Comparison of ENCODE assay signal across 19 mouse cellular contexts in the genomic region with DNA sequence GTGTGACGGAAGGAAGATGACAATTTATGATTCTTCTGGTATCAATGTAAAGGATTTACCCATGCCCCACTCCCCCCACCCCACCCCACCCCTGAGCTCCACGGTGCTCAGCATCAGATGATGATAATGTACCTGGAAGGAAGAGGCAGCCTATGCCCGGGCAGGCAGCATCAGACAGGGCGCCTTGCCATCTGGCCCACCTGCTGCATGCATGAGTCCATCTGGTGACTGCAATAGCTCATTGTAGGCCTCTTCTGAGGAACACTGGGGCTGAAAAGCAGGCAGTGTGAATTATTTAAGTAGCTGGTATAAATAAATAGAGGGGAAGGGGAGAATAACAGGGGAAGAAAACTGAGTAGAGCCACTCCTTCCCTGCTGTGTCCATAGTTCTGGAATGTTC.
DNase-seq lines count a peak whose midpoint lies in the region; ATAC-seq and TF ChIP-seq lines count a peak whose summit lies in the region.
"Had no signal": no experiment of that assay in that cellular context is flagged by ENCODE, and none has a peak within 500 bp of the region (broad histone marks: within the 10 kb centered on the region; RNA-seq: fewer than 3 reads in every experiment).

No protein-coding gene starts in this region.

- H3K27ac ChIP-seq in forebrain, embryonic 14.5 days (ENCODE audit: low read depth, low read length): no peak overlapping the region
- H3K27ac ChIP-seq in forebrain, postnatal 0 days (ENCODE audit: low read depth, low read length): no peak overlapping the region
- H3K27ac ChIP-seq: embryonic facial prominence, embryonic 13.5 days; gastrocnemius, adult 2 months; heart, embryonic 15.5 days; left cerebral cortex, adult 2 months; limb, embryonic 12.5 days; liver, embryonic 15.5 days had no signal

- DNase-seq in forebrain, embryonic 14.5 days (ENCODE audit: low spot score): peak; percentile 73
- no peak for DNase-seq in forebrain, postnatal 0 days
- DNase-seq in right cerebral cortex, postnatal 10 days (ENCODE audit: low spot score in 2 of 2): peak; percentile 57 to 60
- DNase-seq in right cerebral cortex, postnatal 36 days (ENCODE audit: low spot score in 2 of 2): no peak
- DNase-seq in cerebellum, postnatal 14 days: peak; percentile 98 to 99
- no peak for DNase-seq in lung, postnatal 4 days
- no peak for DNase-seq in ovary, postnatal 10 days (ENCODE audit: low spot score)
- DNase-seq in urinary bladder, postnatal 4 days (ENCODE audit: low spot score in 2 of 2): no peak
- DNase-seq: gastrocnemius, adult 2 months; heart, adult 18-20 months; kidney, postnatal 25 days; lung, postnatal 14 days; midbrain, embryonic 14.5 days had no signal

- TF ChIP-seq CTCF in forebrain, postnatal 0 days (IDR thresholded peaks at IDR 0.05; ENCODE audit: low read depth): no peak

- peak; percentile 82; the same call in 1 of the 2 replicates for ATAC-seq in forebrain, embryonic 14.5 days
- no peak for ATAC-seq in forebrain, postnatal 0 days
- ATAC-seq: intestine, embryonic 16.5 days had no signal

- H3K4me3 ChIP-seq in forebrain, embryonic 14.5 days (ENCODE audit: low read depth, low read length): no peak overlapping the region
- no peak overlapping the region for H3K4me3 ChIP-seq in forebrain, postnatal 0 days (ENCODE audit: low read depth, low read length)
- H3K4me3 ChIP-seq: embryonic facial prominence, embryonic 13.5 days; gastrocnemius, adult 2 months; heart, embryonic 15.5 days; left cerebral cortex, adult 2 months; limb, embryonic 12.5 days; liver, embryonic 15.5 days had no signal

- WGBS in forebrain, embryonic 14.5 days: 46% methylated on average over 4 of the region's 4 CpGs
- WGBS in forebrain, postnatal 0 days: 52% methylated on average over 4 of the region's 4 CpGs

- no peaks in the 10 kb centered on the region for H3K27me3 ChIP-seq in forebrain, embryonic 14.5 days (replicated peaks; ENCODE audit: control insufficient read depth, insufficient read depth, low read length)
- no peaks in the 10 kb centered on the region for H3K27me3 ChIP-seq in forebrain, postnatal 0 days (ENCODE audit: insufficient read depth, low read length)
- H3K27me3 ChIP-seq: embryonic facial prominence, embryonic 13.5 days; heart, embryonic 15.5 days; liver, embryonic 15.5 days had no signal

- no peaks in the 10 kb centered on the region for H3K9me3 ChIP-seq in forebrain, embryonic 14.5 days (replicated peaks; ENCODE audit: control insufficient read depth, low read length)
- H3K9me3 ChIP-seq in forebrain, postnatal 0 days (ENCODE audit: low read length): no peaks in the 10 kb centered on the region
- H3K9me3 ChIP-seq: embryonic facial prominence, embryonic 13.5 days; heart, embryonic 15.5 days; limb, embryonic 12.5 days; liver, embryonic 15.5 days had no signal

- peaks cover 11% of the 10 kb centered on the region for H3K4me1 ChIP-seq in forebrain, embryonic 14.5 days (ENCODE audit: control insufficient read depth, insufficient read depth, low read length)
- H3K4me1 ChIP-seq in forebrain, postnatal 0 days (ENCODE audit: insufficient read depth): no peaks in the 10 kb centered on the region
- H3K4me1 ChIP-seq: embryonic facial prominence, embryonic 13.5 days; liver, embryonic 15.5 days had no signal

- no peak overlapping the region for H3K4me2 ChIP-seq in forebrain, embryonic 14.5 days (ENCODE audit: low read length)
- H3K4me2 ChIP-seq in forebrain, postnatal 0 days (ENCODE audit: low read depth): no peak overlapping the region
- H3K4me2 ChIP-seq: embryonic facial prominence, embryonic 13.5 days; heart, embryonic 15.5 days; limb, embryonic 12.5 days; liver, embryonic 15.5 days had no signal

- no peak overlapping the region for H3K9ac ChIP-seq in forebrain, embryonic 14.5 days (ENCODE audit: low read length)
- H3K9ac ChIP-seq in forebrain, postnatal 0 days: no peak overlapping the region
- H3K9ac ChIP-seq: embryonic facial prominence, embryonic 13.5 days; heart, embryonic 15.5 days; limb, embryonic 12.5 days; liver, embryonic 15.5 days had no signal

- no peaks in the 10 kb centered on the region for H3K36me3 ChIP-seq in forebrain, embryonic 14.5 days (ENCODE audit: control insufficient read depth, insufficient read depth, low read length)
- H3K36me3 ChIP-seq in forebrain, postnatal 0 days (ENCODE audit: insufficient read depth): no peaks in the 10 kb centered on the region
- H3K36me3 ChIP-seq: embryonic facial prominence, embryonic 13.5 days; heart, embryonic 15.5 days; limb, embryonic 12.5 days; liver, embryonic 15.5 days had no signal

Comparison
In these comparisons a context has a peak if more than half of its experiments do, and no peak if none do; other contexts are left out.
1. DNase-seq: peak in forebrain, embryonic 14.5 days (single experiment), right cerebral cortex, postnatal 10 days (2 of 2) and cerebellum, postnatal 14 days (2 of 2); none in forebrain, postnatal 0 days (single experiment), right cerebral cortex, postnatal 36 days (0 of 2), lung, postnatal 4 days (0 of 2), ovary, postnatal 10 days (single experiment) and urinary bladder, postnatal 4 days (0 of 2).